Mouse (Mus musculus): Measurements from ENCODE around the gene Cbx5.

GRCm38 (mm10) chr15:103259989-103260388, 20.4 kb upstream of the Cbx5 start:
- no peak for TF ChIP-seq CTCF (IDR thresholded peaks at IDR 0.05; ENCODE audit: low read depth)
- no peak for TF ChIP-seq EP300 (IDR thresholded peaks at IDR 0.05; ENCODE audit: low read depth)
